ENCODE assay signal across 9 mouse cellular contexts in genomic region chr5:103356500-103356899, GRCm38 (mm10).
DNase-seq lines count a peak whose midpoint lies in the region; ATAC-seq and TF ChIP-seq lines count a peak whose summit lies in the region.
"Had no signal": no experiment of that assay in that cellular context is flagged by ENCODE, and none has a peak within 500 bp of the region (broad histone marks: within the 10 kb centered on the region; RNA-seq: fewer than 3 reads in every experiment).

No protein-coding gene starts in this region.

- H3K9ac ChIP-seq in midbrain, postnatal 0 days (replicated peaks; ENCODE audit: low read length, poor library complexity, severe bottlenecking), result no peak overlapping the region
- H3K9ac ChIP-seq in embryonic facial prominence, embryonic 12.5 days, result no peak overlapping the region
- H3K9ac ChIP-seq in kidney, postnatal 0 days (ENCODE audit: low read depth, low read length), result no peak overlapping the region
- H3K9ac ChIP-seq in neural tube, embryonic 14.5 days (replicated peaks; ENCODE audit: low read depth, low read length), result no peak overlapping the region

- no peak overlapping the region for H3K4me2 ChIP-seq in midbrain, postnatal 0 days (ENCODE audit: low read depth, low read length, poor library complexity, severe bottlenecking)
- peak overlapping the region; percentile 11; the same call in 1 of the 2 replicates for H3K4me2 ChIP-seq in embryonic facial prominence, embryonic 12.5 days (replicated peaks)
- peak overlapping the region; percentile 41 for H3K4me2 ChIP-seq in kidney, postnatal 0 days (ENCODE audit: low read length)
- H3K4me2 ChIP-seq in neural tube, embryonic 14.5 days (ENCODE audit: low read depth, low read length), result peak overlapping the region; percentile 21

- H3K36me3 ChIP-seq in midbrain, embryonic 10.5 days, result no peaks in the 10 kb centered on the region
- H3K36me3 ChIP-seq in midbrain, postnatal 0 days (ENCODE audit: insufficient read depth, low read length), result no peaks in the 10 kb centered on the region
- no peaks in the 10 kb centered on the region for H3K36me3 ChIP-seq in embryonic facial prominence, embryonic 12.5 days
- no peaks in the 10 kb centered on the region for H3K36me3 ChIP-seq in kidney, postnatal 0 days (ENCODE audit: insufficient read depth, low read length)
- H3K36me3 ChIP-seq in neural tube, embryonic 14.5 days (ENCODE audit: control insufficient read depth, insufficient read depth, low read length), result no peaks in the 10 kb centered on the region

- ATAC-seq in midbrain, postnatal 0 days (ENCODE audit: low FRiP score), result no peak
- no peak for ATAC-seq in embryonic facial prominence, embryonic 12.5 days (ENCODE audit: insufficient number of reproducible peaks, insufficient read depth, low FRiP score, low TSS enrichment)
- ATAC-seq in kidney, postnatal 0 days (replicated peaks; ENCODE audit: low FRiP score, low read depth), result peak; percentile 62; the same call in 1 of the 2 replicates
- ATAC-seq in neural tube, embryonic 14.5 days (ENCODE audit: low read depth), result peak; percentile 49; the same call in 1 of the 2 replicates
- no peak for ATAC-seq in frontal cortex, adult (ENCODE audit: low TSS enrichment)

- H3K4me3 ChIP-seq in midbrain, embryonic 10.5 days, result peak overlapping the region; percentile 42
- H3K4me3 ChIP-seq in midbrain, postnatal 0 days (ENCODE audit: low read depth, low read length), result no peak overlapping the region
- H3K4me3 ChIP-seq in embryonic facial prominence, embryonic 12.5 days, result no peak overlapping the region
- H3K4me3 ChIP-seq in kidney, postnatal 0 days (replicated peaks; ENCODE audit: low read depth, low read length), result peak overlapping the region; percentile 8; the same call in 1 of the 2 replicates
- no peak overlapping the region for H3K4me3 ChIP-seq in neural tube, embryonic 14.5 days (ENCODE audit: low read depth, low read length)
- H3K4me3 ChIP-seq: erythroblast, embryonic 14.5 days had no signal

- peak overlapping the region; percentile 76 for H3K27ac ChIP-seq in midbrain, embryonic 10.5 days (replicated peaks)
- H3K27ac ChIP-seq in midbrain, postnatal 0 days (ENCODE audit: low read depth, low read length), result no peak overlapping the region
- no peak overlapping the region for H3K27ac ChIP-seq in embryonic facial prominence, embryonic 12.5 days
- H3K27ac ChIP-seq in kidney, postnatal 0 days, result no peak overlapping the region
- no peak overlapping the region for H3K27ac ChIP-seq in neural tube, embryonic 14.5 days (ENCODE audit: low read depth, low read length)

- peak; percentile 38 for DNase-seq in midbrain, embryonic 10.5 days (ENCODE audit: low spot score)
- DNase-seq in midbrain, postnatal 0 days (ENCODE audit: low spot score), result no peak
- DNase-seq in kidney, postnatal 0 days (ENCODE audit: low spot score), result peak; percentile 69
- DNase-seq in cerebellum, adult 18-20 months, result no peak
- DNase-seq in cerebellum, postnatal 36 days, result no peak

- H3K9me3 ChIP-seq in midbrain, embryonic 10.5 days (replicated peaks), result peaks cover 8% of the 10 kb centered on the region
- no peaks in the 10 kb centered on the region for H3K9me3 ChIP-seq in midbrain, postnatal 0 days (ENCODE audit: low read length)
- H3K9me3 ChIP-seq in embryonic facial prominence, embryonic 12.5 days, result no peaks in the 10 kb centered on the region
- H3K9me3 ChIP-seq in kidney, postnatal 0 days (replicated peaks; ENCODE audit: low read length), result no peaks in the 10 kb centered on the region
- peaks cover 8% of the 10 kb centered on the region for H3K9me3 ChIP-seq in neural tube, embryonic 14.5 days (ENCODE audit: control insufficient read depth, low read length)

- WGBS in midbrain, embryonic 10.5 days, result 65% methylated on average over 6 of the region's 6 CpGs
- 63% methylated on average over 6 of the region's 6 CpGs for WGBS in midbrain, postnatal 0 days
- WGBS in embryonic facial prominence, embryonic 12.5 days, result 57% methylated on average over 6 of the region's 6 CpGs
- 64% methylated on average over 6 of the region's 6 CpGs for WGBS in kidney, postnatal 0 days
- WGBS in neural tube, embryonic 14.5 days, result 60% methylated on average over 6 of the region's 6 CpGs

- H3K4me1 ChIP-seq in midbrain, embryonic 10.5 days, result peaks cover 26% of the 10 kb centered on the region
- H3K4me1 ChIP-seq in midbrain, postnatal 0 days (ENCODE audit: insufficient read depth, low read length), result peaks cover 3% of the 10 kb centered on the region; the same call in 1 of the 2 replicates
- H3K4me1 ChIP-seq in embryonic facial prominence, embryonic 12.5 days, result no peaks in the 10 kb centered on the region
- H3K4me1 ChIP-seq in kidney, postnatal 0 days (replicated peaks; ENCODE audit: insufficient read depth, low read length), result no peaks in the 10 kb centered on the region; the same call in 1 of the 2 replicates
- no peaks in the 10 kb centered on the region for H3K4me1 ChIP-seq in neural tube, embryonic 14.5 days (ENCODE audit: control insufficient read depth, insufficient read depth, low read length)

- no peaks in the 10 kb centered on the region for H3K27me3 ChIP-seq in midbrain, embryonic 10.5 days (ENCODE audit: low read depth, poor library complexity, severe bottlenecking)
- H3K27me3 ChIP-seq in midbrain, postnatal 0 days (ENCODE audit: insufficient read depth, low read length), result no peaks in the 10 kb centered on the region
- no peaks in the 10 kb centered on the region for H3K27me3 ChIP-seq in embryonic facial prominence, embryonic 12.5 days
- H3K27me3 ChIP-seq in kidney, postnatal 0 days (ENCODE audit: insufficient read depth, low read length), result no peaks in the 10 kb centered on the region
- H3K27me3 ChIP-seq in neural tube, embryonic 14.5 days (ENCODE audit: control insufficient read depth, insufficient read depth, low read length), result no peaks in the 10 kb centered on the region

- no peak for TF ChIP-seq CTCF in midbrain, postnatal 0 days (IDR thresholded peaks at IDR 0.05)
- TF ChIP-seq CTCF in kidney, postnatal 0 days (IDR thresholded peaks at IDR 0.05; ENCODE audit: low read depth), result no peak

Comparison
In these comparisons a context has a peak if more than half of its experiments do, and no peak if none do; other contexts are left out.
1. DNase-seq: peak in midbrain, embryonic 10.5 days (single experiment) and kidney, postnatal 0 days (single experiment); none in midbrain, postnatal 0 days (single experiment), cerebellum, adult 18-20 months (0 of 2) and cerebellum, postnatal 36 days (0 of 2).
2. H3K4me3 ChIP-seq: peak in midbrain, embryonic 10.5 days (single experiment) and kidney, postnatal 0 days (single experiment); none in midbrain, postnatal 0 days (single experiment), embryonic facial prominence, embryonic 12.5 days (single experiment) and neural tube, embryonic 14.5 days (single experiment).
3. ATAC-seq: peak in kidney, postnatal 0 days (single experiment) and neural tube, embryonic 14.5 days (single experiment); none in midbrain, postnatal 0 days (single experiment), embryonic facial prominence, embryonic 12.5 days (single experiment) and frontal cortex, adult (single experiment).